Mouse (Mus musculus) erythroblast, embryonic 14.5 days (primary cell): ENCODE measurements around the gene Phldb1. TPM values are rescaled to one million over a fixed set of nuclear protein-coding genes. Genes with fewer than 3 reads are reported as not detected.

ENCODE experiments used
- H3K27me3 ChIP-seq: 2 replicates; pipeline ENCODE4 v1.6.1; 2012; ENCODE audit warnings: inconsistent platforms; ENCODE audit not compliant: control insufficient read depth
- H3K36me3 ChIP-seq: 2 replicates; pipeline ENCODE4 v1.6.1; 2012; ENCODE audit warnings: mild to moderate bottlenecking, inconsistent platforms; ENCODE audit not compliant: control insufficient read depth
- H3K4me1 ChIP-seq: 2 replicates; pipeline ENCODE4 v1.6.1; 2012; ENCODE audit warnings: inconsistent platforms; ENCODE audit not compliant: control insufficient read depth
- H3K4me3 ChIP-seq: replicated peaks from 2 replicates; pipeline ENCODE3; 2012; ENCODE audit warnings: moderate library complexity, mild to moderate bottlenecking, inconsistent platforms
- H3K9me3 ChIP-seq: 2 replicates; pipeline ENCODE4 v1.6.1; 2012; ENCODE audit warnings: low read length, inconsistent platforms, mixed read lengths; ENCODE audit not compliant: control insufficient read depth
- GATA1 ChIP-seq: IDR thresholded peaks from 2 replicates; pipeline ENCODE4 v1.6.1; 2012; ENCODE audit warnings: low read length, inconsistent platforms, mixed read lengths
- TAL1 ChIP-seq: IDR thresholded peaks from 3 replicates; pipeline ENCODE4 v1.6.1; 2012; ENCODE audit warnings: low read length, inconsistent platforms, mixed read lengths
- polyA plus RNA-seq: library from polyadenylated mRNA; stranded (reverse); fragments of >175 nt; gene quantifications from 2 replicates; pipeline ENCODE4 v1.2.3, GENCODE M21; 2012

The Phldb1 gene
- polyA plus RNA-seq, 1 experiment: 0.15 TPM

DNA sequence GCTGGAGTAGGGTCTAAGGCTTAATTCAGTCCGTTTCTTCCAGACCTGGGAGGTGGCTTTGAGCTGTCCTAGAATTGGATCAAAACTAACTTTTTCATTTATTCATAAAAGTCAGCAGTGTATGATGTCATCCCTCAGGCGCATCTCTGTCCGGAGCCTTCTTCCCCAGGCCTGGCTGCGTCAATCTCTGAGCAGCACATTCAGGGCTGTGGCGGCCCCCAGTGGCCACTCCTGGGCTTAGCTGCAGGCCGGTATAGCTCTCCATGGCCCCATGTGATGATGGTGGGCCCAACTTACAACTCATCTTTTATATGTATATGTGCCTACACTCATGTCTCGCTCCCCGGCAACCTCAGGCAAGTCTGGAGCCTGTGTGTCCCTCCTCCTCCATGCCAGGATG is 83.0 kb downstream of the Phldb1 start:
- no peak for TF ChIP-seq TAL1
- no peak for TF ChIP-seq GATA1
- Histone ChIP-seq H3K4me3 (no peak overlapping the region), H3K4me1 (peaks cover 8% of the 10 kb centered on the region), H3K27me3 (no peaks in the 10 kb centered on the region), H3K36me3 (no peaks in the 10 kb centered on the region), H3K9me3 (no peaks in the 10 kb centered on the region)

DNA sequence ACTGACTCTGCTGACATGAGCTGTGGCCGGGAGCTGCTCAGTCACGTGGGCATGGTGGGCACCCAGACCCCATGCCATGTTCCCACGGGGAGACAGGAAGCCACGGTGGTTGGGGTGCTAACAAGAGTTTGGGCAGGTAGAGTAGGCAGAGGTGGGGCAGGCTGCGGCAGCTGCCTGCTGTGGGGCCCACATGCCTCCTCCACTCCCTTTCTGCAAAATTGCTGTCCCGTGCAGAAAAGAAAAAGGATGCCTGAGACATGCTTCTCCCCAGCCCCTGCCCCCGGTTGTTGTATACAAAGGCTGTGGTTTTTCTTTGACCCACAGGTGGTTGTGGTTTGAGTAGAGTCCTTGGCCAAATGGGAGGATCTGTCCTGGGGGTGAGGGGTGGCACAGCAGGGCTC is 86.1 kb downstream of the Phldb1 start:
- Histone ChIP-seq H3K4me3 (no peak overlapping the region), H3K27me3 (no peaks in the 10 kb centered on the region), H3K36me3 (no peaks in the 10 kb centered on the region), H3K4me1 (peaks cover 10% of the 10 kb centered on the region), H3K9me3 (no peaks in the 10 kb centered on the region)
- TF ChIP-seq TAL1: no peak
- TF ChIP-seq GATA1: no peak

DNA sequence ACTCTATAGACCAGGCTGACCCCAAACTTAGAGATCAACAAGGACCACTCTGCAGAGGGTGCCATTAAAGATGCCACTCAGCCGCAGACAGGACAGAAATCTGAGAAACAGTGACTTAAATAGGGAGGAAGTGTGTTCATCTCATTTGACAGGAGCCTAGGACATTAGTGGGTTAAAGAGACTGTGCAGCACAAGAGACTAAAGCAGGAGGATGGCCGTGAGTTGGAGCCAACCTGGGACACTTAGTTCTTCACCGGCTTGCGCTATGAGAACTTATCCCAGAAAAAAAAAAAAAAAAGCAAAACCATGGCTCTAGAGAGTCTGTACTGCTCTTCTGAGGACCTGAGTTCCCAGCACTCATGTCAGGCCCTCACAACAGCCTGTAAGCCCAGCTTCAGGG is 87.3 kb downstream of the Phldb1 start:
- H3K4me1 ChIP-seq: peaks cover 10% of the 10 kb centered on the region
- TF ChIP-seq GATA1: no peak
- no peak for TF ChIP-seq TAL1
- H3K4me3 ChIP-seq: no peak overlapping the region
- no peaks in the 10 kb centered on the region for H3K36me3 ChIP-seq
- H3K9me3 ChIP-seq: no peaks in the 10 kb centered on the region
- H3K27me3 ChIP-seq: no peaks in the 10 kb centered on the region

DNA sequence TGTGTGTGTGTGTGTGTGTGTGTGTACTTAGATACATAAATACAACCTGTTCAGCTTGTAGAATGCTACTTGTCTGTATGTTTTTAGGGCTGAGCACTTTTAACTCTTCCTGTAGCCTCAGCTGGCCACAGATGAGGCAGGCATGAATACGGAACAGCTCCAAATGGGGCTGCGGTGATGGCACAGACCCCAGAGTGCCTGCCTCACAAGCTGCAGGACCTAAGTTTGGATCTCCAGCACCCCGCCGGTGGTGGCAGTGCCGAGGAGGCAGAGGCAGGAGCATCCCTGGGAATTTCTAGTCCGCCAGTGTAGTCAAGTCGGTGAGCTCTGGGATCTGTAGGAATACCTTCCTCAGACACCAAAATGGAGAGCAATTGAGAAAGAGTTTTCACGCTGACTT is 88.0 kb downstream of the Phldb1 start:
- Histone ChIP-seq H3K27me3 (no peaks in the 10 kb centered on the region), H3K4me1 (peaks cover 10% of the 10 kb centered on the region), H3K4me3 (no peak overlapping the region), H3K9me3 (peaks cover 4% of the 10 kb centered on the region), H3K36me3 (no peaks in the 10 kb centered on the region)
- TF ChIP-seq TAL1 (no peak), GATA1 (no peak)

DNA sequence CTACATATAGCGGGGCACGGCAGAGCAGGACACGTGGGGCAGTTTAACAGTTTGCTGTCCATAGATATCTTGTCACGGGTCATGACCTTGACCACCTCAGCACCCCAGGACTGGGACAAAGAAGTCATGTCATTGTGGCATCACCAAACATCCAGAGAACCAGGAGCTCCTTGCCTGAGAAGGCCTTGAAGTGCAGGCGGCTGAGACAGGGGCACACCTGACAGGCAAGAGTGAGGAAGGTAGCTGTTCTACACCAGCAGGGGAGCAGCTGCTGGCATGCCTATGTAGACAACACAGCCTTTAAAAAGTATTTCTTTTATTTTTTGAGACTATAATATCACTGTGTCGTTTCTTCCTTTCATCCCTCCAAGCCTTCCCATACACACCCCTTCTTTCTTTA is 88.6 kb downstream of the Phldb1 start:
- Histone ChIP-seq H3K27me3 (no peaks in the 10 kb centered on the region), H3K36me3 (no peaks in the 10 kb centered on the region), H3K4me1 (peaks cover 10% of the 10 kb centered on the region), H3K9me3 (peaks cover 5% of the 10 kb centered on the region), H3K4me3 (peak overlapping the region; percentile 10)
- TF ChIP-seq GATA1 (no peak), TAL1 (no peak)

DNA sequence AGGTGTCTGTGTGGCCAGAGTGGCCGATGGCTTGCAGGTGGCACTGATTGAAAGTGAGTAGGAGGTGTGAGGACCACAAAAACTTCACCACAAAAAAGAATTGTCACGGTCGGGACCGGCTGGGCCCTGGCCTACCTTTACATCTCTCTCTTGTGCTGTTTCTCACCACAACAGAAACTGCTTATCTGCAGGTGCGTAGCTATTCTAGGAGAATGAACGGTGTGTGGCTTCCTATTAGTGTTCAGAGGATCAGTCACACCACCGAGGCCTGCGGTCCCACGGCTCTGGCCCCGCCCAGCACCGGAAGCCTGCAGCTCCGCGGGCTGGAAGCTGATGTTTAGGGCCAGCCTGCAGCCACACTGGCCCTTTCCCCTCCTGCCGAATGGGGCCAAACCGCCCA is 89.1 kb downstream of the Phldb1 start:
- peak overlapping the region; percentile 10 for H3K4me3 ChIP-seq
- TF ChIP-seq TAL1 (no peak), GATA1 (no peak)
- no peaks in the 10 kb centered on the region; the same call in 1 of the 2 replicates for H3K36me3 ChIP-seq
- H3K4me1 ChIP-seq: peaks cover 10% of the 10 kb centered on the region
- H3K27me3 ChIP-seq: no peaks in the 10 kb centered on the region
- peaks cover 5% of the 10 kb centered on the region for H3K9me3 ChIP-seq

DNA sequence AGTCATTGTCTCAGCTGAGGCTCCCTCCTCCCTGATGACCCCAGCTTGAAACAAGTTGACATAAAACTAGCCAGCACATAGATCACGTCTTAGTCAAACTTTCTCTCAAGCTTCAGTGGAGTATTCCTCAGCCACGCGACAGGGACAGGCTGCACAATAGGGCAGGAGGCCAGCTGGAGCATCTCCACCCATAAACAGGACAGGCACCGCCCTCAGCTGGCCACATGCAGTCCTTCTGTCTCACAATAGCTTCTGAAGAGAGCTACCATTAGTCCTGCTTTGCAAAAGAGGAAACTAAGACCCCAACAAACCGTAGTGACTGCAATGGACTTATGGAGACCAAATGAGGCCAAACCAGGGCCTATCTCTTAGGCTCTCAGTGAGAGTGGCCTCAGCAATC is 89.5 kb downstream of the Phldb1 start:
- no peak overlapping the region for H3K4me3 ChIP-seq
- TF ChIP-seq GATA1 (no peak), TAL1 (no peak)

DNA sequence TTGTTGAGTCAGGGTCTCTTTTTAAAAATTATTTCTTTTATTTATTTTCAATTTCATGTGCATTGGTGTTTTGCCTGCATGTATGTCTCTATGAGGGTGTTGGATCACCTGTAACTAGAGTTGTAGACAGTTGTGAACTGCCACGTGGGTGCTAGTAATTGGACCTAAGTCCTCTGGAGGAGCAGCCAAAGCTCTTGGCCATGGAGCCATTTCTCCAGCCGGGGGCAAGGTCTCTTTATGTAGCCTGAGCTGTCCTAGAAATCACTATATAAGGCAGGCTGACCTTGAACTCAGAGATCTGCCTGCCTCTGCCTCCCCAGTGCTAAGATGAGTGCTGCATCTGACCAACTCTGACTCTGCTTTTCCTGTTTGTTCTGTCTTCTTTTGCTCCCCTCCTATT is 90.8 kb downstream of the Phldb1 start:
- Histone ChIP-seq H3K36me3 (peaks cover 2% of the 10 kb centered on the region), H3K27me3 (no peaks in the 10 kb centered on the region), H3K4me1 (peaks cover 10% of the 10 kb centered on the region), H3K9me3 (peaks cover 5% of the 10 kb centered on the region), H3K4me3 (no peak overlapping the region)
- TF ChIP-seq GATA1 (no peak), TAL1 (no peak)

More for the DNA sequence above, 89.5 kb downstream of the Phldb1 start:
- Histone ChIP-seq H3K9me3 (peaks cover 5% of the 10 kb centered on the region), H3K36me3 (peaks cover 2% of the 10 kb centered on the region), H3K4me1 (peaks cover 10% of the 10 kb centered on the region), H3K27me3 (no peaks in the 10 kb centered on the region)

DNA sequence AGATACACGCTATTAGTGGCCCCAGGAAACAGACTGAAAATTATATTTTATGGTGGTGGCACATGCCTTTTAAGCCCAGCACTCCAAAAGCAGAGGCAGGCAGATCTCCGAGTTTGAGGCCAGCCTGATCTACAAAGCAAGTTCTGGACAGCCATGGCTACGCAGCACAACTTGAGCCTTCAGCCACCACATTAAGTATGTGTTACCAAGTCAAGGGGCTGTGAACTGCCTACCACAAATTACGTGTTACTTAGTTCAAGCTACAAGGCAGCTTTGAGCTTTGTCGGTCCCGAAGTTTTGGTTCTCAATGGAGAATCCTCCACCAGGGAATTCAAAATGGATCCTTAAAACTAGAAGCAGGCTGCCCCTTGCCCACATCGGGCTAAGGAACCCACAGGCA is 91.9 kb downstream of the Phldb1 start:
- H3K36me3 ChIP-seq: peaks cover 11% of the 10 kb centered on the region
- peaks cover 5% of the 10 kb centered on the region for H3K9me3 ChIP-seq
- H3K4me3 ChIP-seq: no peak overlapping the region
- peaks cover 10% of the 10 kb centered on the region for H3K4me1 ChIP-seq
- TF ChIP-seq GATA1: no peak
- TF ChIP-seq TAL1: no peak
- H3K27me3 ChIP-seq: no peaks in the 10 kb centered on the region

DNA sequence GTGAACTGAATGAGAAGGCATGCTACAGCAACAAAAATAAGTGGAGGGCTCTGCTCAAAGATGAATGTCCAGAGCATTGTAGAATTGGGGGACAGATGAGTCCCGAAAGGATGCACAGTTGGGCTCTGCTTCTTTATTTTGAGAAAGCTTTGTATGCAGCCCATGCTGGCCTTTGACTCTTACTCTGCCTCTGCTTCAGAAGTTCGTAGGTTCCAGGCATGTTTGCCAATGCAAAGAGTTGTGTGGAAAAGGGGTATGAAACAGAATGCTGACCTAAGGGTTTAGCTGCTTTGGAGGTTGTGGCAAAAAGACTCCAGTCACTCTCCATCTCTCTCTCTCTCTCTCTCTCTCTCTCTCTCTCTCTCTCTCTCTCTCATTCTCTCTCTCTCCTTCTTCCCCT is 93.4 kb downstream of the Phldb1 start:
- no peaks in the 10 kb centered on the region for H3K27me3 ChIP-seq
- no peak for TF ChIP-seq GATA1
- no peak for TF ChIP-seq TAL1
- peaks cover 25% of the 10 kb centered on the region for H3K36me3 ChIP-seq
- no peak overlapping the region for H3K4me3 ChIP-seq
- peaks cover 10% of the 10 kb centered on the region for H3K4me1 ChIP-seq
- H3K9me3 ChIP-seq: peaks cover 5% of the 10 kb centered on the region
